Mouse (Mus musculus): Measurements from ENCODE around the gene Btnl4. TPM values are rescaled to one million over a fixed set of nuclear protein-coding genes. Genes with fewer than 3 reads are reported as not detected.

Gene Btnl4
- polyA plus RNA-seq, 1 experiment from 2014 or later, result not detected

DNA sequence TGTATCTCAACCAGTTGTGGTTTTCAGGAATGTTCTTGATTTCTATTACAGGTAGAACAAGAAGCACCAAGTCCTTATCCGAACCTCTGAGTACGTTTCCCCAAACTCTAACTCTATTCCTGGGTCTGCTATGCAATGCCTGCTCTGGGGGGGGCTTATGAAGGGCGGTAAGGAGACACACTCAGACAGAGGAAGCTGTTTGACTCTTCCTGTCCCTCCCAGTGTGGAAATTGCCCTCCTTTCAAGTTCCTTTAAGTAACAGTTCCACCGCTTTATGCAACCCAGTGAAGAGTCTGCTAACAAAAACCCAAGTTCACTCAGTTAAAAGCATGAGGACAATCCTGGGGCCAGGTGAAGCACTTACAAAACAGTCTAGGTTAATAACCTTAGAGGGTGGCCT lies 40.0 kb downstream of the Btnl4 start:
- Histone ChIP-seq H3K27ac (replicated peaks) (no peak overlapping the region), H3K4me3 (replicated peaks) (no peak overlapping the region), H3K9ac (no peak overlapping the region), H3K4me2 (replicated peaks) (no peak overlapping the region), H3K36me3 (no peaks in the 10 kb centered on the region), H3K4me1 (no peaks in the 10 kb centered on the region), H3K9me3 (replicated peaks) (no peaks in the 10 kb centered on the region), H3K27me3 (no peaks in the 10 kb centered on the region)
- no peak for ATAC-seq (ENCODE audit: insufficient number of reproducible peaks, low FRiP score, low TSS enrichment, low read depth)
- 60% methylated on average over 4 of the region's 4 CpGs for WGBS

DNA sequence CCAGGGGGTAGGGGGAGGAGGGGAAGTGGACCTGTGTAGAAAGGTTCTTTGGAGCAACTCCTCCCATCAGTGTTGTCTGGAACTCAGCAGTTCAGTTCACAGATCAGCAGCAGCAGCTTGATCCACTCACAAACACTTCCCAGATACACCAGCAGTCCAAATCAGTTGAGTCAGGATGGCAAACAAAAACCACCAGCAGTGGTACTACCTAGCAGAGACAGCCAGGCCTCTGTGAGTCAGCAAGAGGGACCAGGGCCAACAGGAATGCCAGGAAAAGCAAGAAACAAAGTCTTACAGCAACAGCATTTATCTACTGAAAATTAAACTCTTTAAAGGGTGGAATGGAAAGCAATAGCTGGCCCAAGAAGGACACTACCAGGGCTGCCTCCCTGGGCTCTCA lies 49.5 kb downstream of the Btnl4 start:
- Histone ChIP-seq H3K27ac (replicated peaks) (no peak overlapping the region), H3K36me3 (no peaks in the 10 kb centered on the region)

DNA sequence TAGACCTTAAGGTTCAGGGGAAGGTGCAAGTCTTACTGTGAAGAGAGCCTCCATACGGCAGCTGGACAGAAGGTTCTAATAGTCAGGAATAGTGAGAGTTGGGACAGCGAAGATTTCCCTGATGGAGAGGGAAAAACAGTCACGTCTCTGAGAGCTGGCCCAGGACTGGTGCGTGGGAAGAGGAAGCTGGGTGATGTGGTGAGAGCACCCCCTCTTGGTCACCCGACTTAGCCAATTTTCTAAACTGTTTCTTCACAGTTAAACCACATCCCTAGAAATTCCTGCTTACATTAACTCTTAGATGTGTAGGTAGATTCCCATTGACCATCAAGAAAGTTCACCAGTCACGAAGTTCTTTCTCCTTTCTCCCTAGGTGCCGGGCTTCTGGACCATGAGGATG lies 57.1 kb downstream of the Btnl4 start:
- H3K27ac ChIP-seq (replicated peaks), result no peak overlapping the region
- ATAC-seq (ENCODE audit: insufficient number of reproducible peaks, low FRiP score, low TSS enrichment, low read depth), result no peak
- H3K9me3 ChIP-seq (replicated peaks), result no peaks in the 10 kb centered on the region
- 66% methylated on average over 7 of the region's 7 CpGs for WGBS
- no peaks in the 10 kb centered on the region for H3K27me3 ChIP-seq
- no peaks in the 10 kb centered on the region for H3K4me1 ChIP-seq
- H3K4me3 ChIP-seq (replicated peaks), result no peak overlapping the region
- H3K9ac ChIP-seq, result no peak overlapping the region
- H3K36me3 ChIP-seq, result no peaks in the 10 kb centered on the region
- no peak overlapping the region for H3K4me2 ChIP-seq (replicated peaks)

More for the DNA sequence above, 49.5 kb downstream of the Btnl4 start:
- Histone ChIP-seq H3K4me1 (no peaks in the 10 kb centered on the region), H3K9ac (no peak overlapping the region), H3K27me3 (no peaks in the 10 kb centered on the region), H3K4me2 (replicated peaks) (no peak overlapping the region), H3K9me3 (replicated peaks) (no peaks in the 10 kb centered on the region), H3K4me3 (replicated peaks) (no peak overlapping the region)
- ATAC-seq (ENCODE audit: insufficient number of reproducible peaks, low FRiP score, low TSS enrichment, low read depth), result no peak

Other genes starting within 250 kb of the Btnl4 start
- gene H2-Ob, start 238.4 kb downstream of the Btnl4 start, polyA plus RNA-seq (2015; fragmentation: Nextera tagmentation; extraction: Ambion mirVana), result 0.17 and 0.43 TPM in 2 replicates
- gene H2-Ab1, start 219.6 kb downstream of the Btnl4 start, polyA plus RNA-seq (2015; fragmentation: Nextera tagmentation; extraction: Ambion mirVana), result 10.8 and 11.7 TPM in 2 replicates
- 2.7 and 4.6 TPM in 2 replicates for gene H2-Aa, start 189.5 kb downstream of the Btnl4 start, polyA plus RNA-seq (2015; fragmentation: Nextera tagmentation; extraction: Ambion mirVana)
- 3.6 and 5.0 TPM in 2 replicates for gene H2-Eb1, start 171.5 kb downstream of the Btnl4 start, polyA plus RNA-seq (2015; fragmentation: Nextera tagmentation; extraction: Ambion mirVana)
- not detected in 2 replicates for gene H2-Eb2, start 151.7 kb downstream of the Btnl4 start, polyA plus RNA-seq (2015; fragmentation: Nextera tagmentation; extraction: Ambion mirVana)
- 0.24 and 0.30 TPM in 2 replicates for gene Btnl2, start 122.5 kb downstream of the Btnl4 start, polyA plus RNA-seq (2015; fragmentation: Nextera tagmentation; extraction: Ambion mirVana)
- gene Btnl1, start 100.2 kb downstream of the Btnl4 start, polyA plus RNA-seq (2015; fragmentation: Nextera tagmentation; extraction: Ambion mirVana), result 0.08 TPM in 1 of 2 replicates, not detected in the other
- 0.45 and 0.51 TPM in 2 replicates for gene BC051142, start 78.5 kb downstream of the Btnl4 start, polyA plus RNA-seq (2015; fragmentation: Nextera tagmentation; extraction: Ambion mirVana)
- not detected in 2 replicates for gene Btnl6, start 40.0 kb upstream of the Btnl4 start, polyA plus RNA-seq (2015; fragmentation: Nextera tagmentation; extraction: Ambion mirVana)
- gene Notch4, start 87.0 kb upstream of the Btnl4 start, polyA plus RNA-seq (2015; fragmentation: Nextera tagmentation; extraction: Ambion mirVana), result 5.7 and 6.5 TPM in 2 replicates
- 8.5 and 9.7 TPM in 2 replicates for gene Gpsm3, start 112.5 kb upstream of the Btnl4 start, polyA plus RNA-seq (2015; fragmentation: Nextera tagmentation; extraction: Ambion mirVana)
- 11.0 and 13.3 TPM in 2 replicates for gene Pbx2, start 113.9 kb upstream of the Btnl4 start, polyA plus RNA-seq (2015; fragmentation: Nextera tagmentation; extraction: Ambion mirVana)
- 3.3 and 3.7 TPM in 2 replicates for gene Ager, start 120.5 kb upstream of the Btnl4 start, polyA plus RNA-seq (2015; fragmentation: Nextera tagmentation; extraction: Ambion mirVana)
- gene Rnf5, start 126.4 kb upstream of the Btnl4 start, polyA plus RNA-seq (2015; fragmentation: Nextera tagmentation; extraction: Ambion mirVana), result 117 and 119 TPM in 2 replicates
- gene Agpat1, start 126.9 kb upstream of the Btnl4 start, polyA plus RNA-seq (2015; fragmentation: Nextera tagmentation; extraction: Ambion mirVana), result 57.6 and 61.2 TPM in 2 replicates
- gene Egfl8, start 138.7 kb upstream of the Btnl4 start, polyA plus RNA-seq (2015; fragmentation: Nextera tagmentation; extraction: Ambion mirVana), result 11.2 and 13.2 TPM in 2 replicates
- 27.5 and 28.3 TPM in 2 replicates for gene Ppt2, start 151.2 kb upstream of the Btnl4 start, polyA plus RNA-seq (2015; fragmentation: Nextera tagmentation; extraction: Ambion mirVana)
- 1.3 and 1.5 TPM in 2 replicates for gene Prrt1, start 152.2 kb upstream of the Btnl4 start, polyA plus RNA-seq (2015; fragmentation: Nextera tagmentation; extraction: Ambion mirVana)
- 16.2 and 16.8 TPM in 2 replicates for gene Fkbpl, start 167.4 kb upstream of the Btnl4 start, polyA plus RNA-seq (2015; fragmentation: Nextera tagmentation; extraction: Ambion mirVana)
- 88.8 and 94.7 TPM in 2 replicates for gene Atf6b, start 169.8 kb upstream of the Btnl4 start, polyA plus RNA-seq (2015; fragmentation: Nextera tagmentation; extraction: Ambion mirVana)
- gene Tnxb, start 193.2 kb upstream of the Btnl4 start, polyA plus RNA-seq (2015; fragmentation: Nextera tagmentation; extraction: Ambion mirVana), result 0.48 and 0.87 TPM in 2 replicates

Measured in embryonic facial prominence, embryonic 15.5 days (tissue).